Mouse (Mus musculus): ENCODE results near the gene Neurl4.

DNA sequence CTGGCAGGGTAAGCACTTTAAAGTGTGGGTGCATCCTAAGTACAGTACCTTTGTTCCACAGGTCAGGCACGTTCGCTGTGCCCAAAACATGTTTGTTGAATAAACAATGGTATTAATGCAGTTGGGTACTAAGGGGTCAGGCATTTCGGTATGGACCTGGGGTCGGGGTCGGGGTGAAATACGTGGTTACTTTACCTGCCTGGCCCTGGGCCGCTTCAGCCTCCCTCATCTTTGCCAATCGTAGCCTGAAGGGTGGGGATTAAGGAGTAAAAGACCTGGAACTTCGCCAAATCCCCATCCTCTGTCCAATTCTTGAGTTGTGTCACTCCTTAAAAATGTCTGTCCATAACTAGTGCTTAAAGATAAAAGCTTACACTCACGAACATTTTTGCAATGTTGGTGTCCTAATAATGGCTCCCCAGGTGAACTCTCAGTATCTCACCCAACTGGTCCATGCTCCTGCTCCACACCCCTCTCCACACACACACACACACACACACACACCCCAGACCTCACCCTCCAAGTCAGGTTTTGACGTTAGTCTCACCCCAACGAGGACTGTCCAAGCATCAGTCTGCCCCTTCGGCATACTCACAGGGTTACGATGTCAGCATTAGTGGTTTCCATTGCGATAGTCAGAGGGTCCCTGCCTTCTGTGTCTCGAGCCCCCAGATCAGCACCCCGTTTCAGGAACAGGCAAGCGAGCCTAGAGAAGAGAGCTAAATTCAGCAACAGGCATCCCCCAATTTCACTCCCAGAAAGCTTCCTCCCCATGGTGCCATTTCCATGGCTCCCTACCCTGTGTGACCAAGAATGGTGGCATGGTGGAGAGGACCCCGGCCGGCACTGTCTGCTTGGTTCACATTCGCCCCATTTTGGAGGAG lies 18.8 kb upstream of the Neurl4 start:
- TF ChIP-seq POLR2A (IDR thresholded peaks at IDR 0.05; ENCODE audit: low read depth, low read length) (no peak), CTCF (IDR thresholded peaks at IDR 0.05; ENCODE audit: extremely low read depth, insufficient read length, insufficient replicate concordance, low read depth, low read length) (no peak)

All from small intestine, adult 2 months (tissue).